Mouse (Mus musculus) cortical plate, adult 2 months (tissue): ENCODE measurements around the gene Tbx1. TPM values are rescaled to one million over a fixed set of nuclear protein-coding genes. Genes with fewer than 3 reads are reported as not detected.

ENCODE experiments used
- H3K27ac ChIP-seq: fragments of 200-500 bp; 2 replicates; pipeline ENCODE4 v1.5.1; 2012; ENCODE audit warnings: low read length, control low read depth, inconsistent platforms; ENCODE audit not compliant: insufficient read depth
- H3K4me1 ChIP-seq: fragments of 200-500 bp; 2 replicates; pipeline ENCODE4 v1.6.1; 2011; ENCODE audit warnings: low read length; ENCODE audit not compliant: control insufficient read depth, insufficient read depth
- H3K4me3 ChIP-seq: fragments of 200-500 bp; 2 replicates; pipeline ENCODE4 v1.5.1; 2011; ENCODE audit warnings: mild to moderate bottlenecking, low read length, control low read depth; ENCODE audit not compliant: insufficient read depth
- CTCF ChIP-seq: fragments of 200-500 bp; IDR thresholded peaks from 2 replicates; pipeline ENCODE4 v1.5.1; 2011; ENCODE audit warnings: mild to moderate bottlenecking, control low read depth, low read length; ENCODE audit not compliant: insufficient read depth; ENCODE audit errors: extremely low read depth
- POLR2A ChIP-seq: fragments of 200-500 bp; IDR thresholded peaks from 2 replicates; pipeline ENCODE4 v1.6.1; 2011; ENCODE audit warnings: mild to moderate bottlenecking, low read length, control low read depth; ENCODE audit not compliant: insufficient read depth; ENCODE audit errors: extremely low read depth
- polyA plus RNA-seq: library from polyadenylated mRNA; depleted of rRNA; stranded (reverse); fragments of >200 nt; gene quantifications from 2 replicates; pipeline ENCODE4 v1.2.3, GENCODE M21; 2012; rRNA removed

The Tbx1 gene
- polyA plus RNA-seq, result 2.1 and 3.6 TPM in 2 replicates

DNA sequence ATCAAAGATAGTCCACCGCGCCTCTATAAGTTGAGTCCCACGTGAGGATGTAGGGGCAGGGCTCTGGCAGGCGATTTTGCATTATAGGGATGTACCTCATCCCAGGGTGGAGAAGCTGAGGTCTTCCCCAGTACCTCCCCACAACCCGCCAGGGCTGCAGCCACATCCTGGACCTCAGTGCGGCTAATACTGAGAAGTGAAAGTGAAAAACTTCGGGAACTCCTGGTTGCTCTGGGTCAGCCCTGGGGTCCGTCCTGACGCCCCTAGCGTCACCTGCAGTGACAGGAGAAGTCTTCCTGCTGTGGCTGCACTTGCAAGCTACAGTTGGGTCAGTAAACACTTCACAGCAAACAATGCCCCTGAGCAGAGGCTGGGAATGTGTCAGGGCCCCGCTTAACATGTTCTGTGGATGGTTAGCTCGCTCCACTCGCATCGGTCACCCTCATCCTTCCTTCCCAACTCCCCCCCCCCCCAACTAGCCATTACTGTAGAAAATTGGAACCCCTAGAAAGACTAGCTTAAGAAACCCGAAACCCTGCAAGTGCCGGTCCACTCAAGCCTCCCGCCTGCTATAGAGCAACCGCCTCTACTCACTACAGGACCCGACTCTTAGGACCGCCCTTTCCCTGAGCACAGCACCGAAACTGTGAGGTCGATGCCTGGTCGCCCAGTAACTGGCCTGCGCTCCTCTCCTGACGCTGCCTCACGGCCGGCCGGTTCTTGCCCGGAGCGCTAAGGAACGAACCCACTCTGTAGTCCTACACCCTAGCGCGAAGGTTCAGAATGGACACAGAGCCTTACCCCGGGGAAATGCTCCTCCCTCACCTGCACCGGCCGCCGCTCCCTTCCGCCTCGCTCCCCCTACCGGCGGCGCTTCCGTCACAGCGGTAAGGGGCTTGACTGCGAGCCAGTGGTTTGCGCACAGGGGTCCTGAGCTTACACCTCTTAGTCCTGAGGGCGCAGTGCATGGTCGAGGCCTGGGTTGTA, at the start of gene Tbx1:
Gene Tbx1 (minus strand): TSS at position 868 of the 987 bp plus-strand sequence.
- Histone ChIP-seq H3K27ac (no peak within 1 kb of the TSS), H3K4me3 (peak within 1 kb of the TSS; percentile 22), H3K4me1 (no peaks in the 10 kb centered on the region; the same call in 1 of the 2 replicates)
- TF ChIP-seq POLR2A (no peak), CTCF (no peak)

- no peak for TF ChIP-seq POLR2A
- no peak for TF ChIP-seq CTCF
- Histone ChIP-seq H3K27ac (no peak overlapping the region), H3K4me1 (peaks cover 4% of the 10 kb centered on the region), H3K4me3 (no peak overlapping the region)
Observed at GRCm38 (mm10) chr16:18639382-18639929, 49.0 kb upstream of the Tbx1 start.

GRCm38 (mm10) chr16:18638396-18638795, 47.9 kb upstream of the Tbx1 start:
- H3K4me1 ChIP-seq, result peaks cover 4% of the 10 kb centered on the region
- no peak overlapping the region for H3K4me3 ChIP-seq
- H3K27ac ChIP-seq, result no peak overlapping the region
- TF ChIP-seq POLR2A (no peak), CTCF (no peak)

DNA sequence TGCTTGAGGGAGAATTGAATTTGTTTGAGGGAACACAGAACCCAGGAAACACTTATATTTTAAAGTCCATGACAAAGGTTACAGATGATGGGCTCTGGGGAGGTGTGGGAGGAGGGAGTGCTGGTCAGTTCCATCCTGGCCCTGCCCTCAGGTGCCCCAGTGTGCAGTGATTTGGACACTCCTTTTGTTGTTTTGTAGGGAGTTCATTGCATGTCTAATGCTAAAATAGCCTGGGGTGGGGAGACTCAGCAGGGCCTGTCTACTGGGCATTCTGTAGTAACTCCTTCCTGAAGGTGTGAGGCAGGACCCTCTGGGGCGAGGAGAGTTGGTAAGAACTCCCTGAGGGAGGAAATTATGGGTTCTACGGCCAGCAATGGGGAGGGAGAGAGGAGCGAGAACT, 46.3 kb upstream of the Tbx1 start:
- H3K4me1 ChIP-seq, result no peaks in the 10 kb centered on the region
- H3K27ac ChIP-seq, result no peak overlapping the region
- H3K4me3 ChIP-seq, result no peak overlapping the region
- no peak for TF ChIP-seq POLR2A
- no peak for TF ChIP-seq CTCF

DNA sequence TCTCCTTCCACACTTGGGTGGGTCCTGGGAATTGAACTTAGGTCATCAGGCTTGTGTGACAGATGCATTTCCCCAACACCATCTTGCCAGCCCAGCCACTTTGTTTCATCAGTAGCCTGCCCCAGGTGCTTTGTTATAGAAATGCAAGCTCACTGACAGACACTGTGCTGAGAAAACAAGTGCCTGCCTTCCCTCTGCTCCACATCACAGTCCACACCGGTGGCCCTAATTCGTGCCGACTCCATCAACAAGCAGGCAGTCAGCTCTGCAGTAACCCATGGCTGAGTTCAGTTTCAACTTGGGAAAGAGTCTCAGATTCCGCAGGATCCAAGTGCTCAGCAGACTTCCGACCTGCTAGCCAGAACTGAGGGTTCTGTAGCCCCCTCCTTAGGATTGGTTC, 45.9 kb upstream of the Tbx1 start:
- H3K4me1 ChIP-seq, result no peaks in the 10 kb centered on the region; the same call in 1 of the 2 replicates
- H3K27ac ChIP-seq, result no peak overlapping the region
- TF ChIP-seq CTCF, result no peak
- no peak for TF ChIP-seq POLR2A
- no peak overlapping the region for H3K4me3 ChIP-seq

DNA sequence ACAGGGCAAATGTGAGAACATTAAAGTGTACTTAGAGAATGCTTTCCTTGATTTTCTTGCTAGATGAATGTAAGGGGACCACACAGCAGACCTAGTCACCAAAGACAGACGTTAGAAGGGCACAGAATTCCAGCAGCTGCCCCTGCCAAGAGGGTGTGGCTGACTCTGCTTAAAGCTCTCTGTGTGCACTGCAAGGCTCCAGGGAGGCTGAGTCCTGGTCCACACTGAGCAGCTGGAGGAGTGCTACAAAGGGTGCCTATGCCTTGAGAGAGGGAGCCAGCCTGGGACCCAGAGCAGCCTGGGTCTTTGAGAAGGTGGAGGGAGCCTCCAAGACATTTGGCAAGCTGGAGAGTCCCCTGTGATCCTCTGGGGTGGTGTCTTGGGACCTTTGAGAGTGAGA, 42.9 kb upstream of the Tbx1 start:
- no peak for TF ChIP-seq CTCF
- no peak for TF ChIP-seq POLR2A
- Histone ChIP-seq H3K4me3 (no peak overlapping the region), H3K4me1 (peaks cover 3% of the 10 kb centered on the region), H3K27ac (no peak overlapping the region)

GRCm38 (mm10) chr16:18632816-18633215, 42.3 kb upstream of the Tbx1 start:
- Histone ChIP-seq H3K4me1 (peaks cover 3% of the 10 kb centered on the region), H3K27ac (no peak overlapping the region), H3K4me3 (no peak overlapping the region)
- TF ChIP-seq POLR2A, result no peak
- TF ChIP-seq CTCF, result no peak

GRCm38 (mm10) chr16:18632059-18632458, 41.6 kb upstream of the Tbx1 start:
- Histone ChIP-seq H3K27ac (no peak overlapping the region), H3K4me3 (no peak overlapping the region), H3K4me1 (peaks cover 3% of the 10 kb centered on the region)
- TF ChIP-seq CTCF, result peak; percentile 64
- TF ChIP-seq POLR2A, result no peak

GRCm38 (mm10) chr16:18631141-18631540, 40.7 kb upstream of the Tbx1 start:
- Histone ChIP-seq H3K4me3 (no peak overlapping the region), H3K4me1 (peaks cover 3% of the 10 kb centered on the region), H3K27ac (no peak overlapping the region)
- TF ChIP-seq POLR2A, result no peak
- no peak for TF ChIP-seq CTCF
